Mouse (Mus musculus): Measurements from ENCODE around the gene Boc. TPM values are rescaled to one million over a fixed set of nuclear protein-coding genes. Genes with fewer than 3 reads are reported as not detected.

Boc gene
- 13.4 and 13.5 TPM in 2 replicates for polyA plus RNA-seq (2015; fragmentation: Nextera tagmentation; extraction: Ambion mirVana)

DNA sequence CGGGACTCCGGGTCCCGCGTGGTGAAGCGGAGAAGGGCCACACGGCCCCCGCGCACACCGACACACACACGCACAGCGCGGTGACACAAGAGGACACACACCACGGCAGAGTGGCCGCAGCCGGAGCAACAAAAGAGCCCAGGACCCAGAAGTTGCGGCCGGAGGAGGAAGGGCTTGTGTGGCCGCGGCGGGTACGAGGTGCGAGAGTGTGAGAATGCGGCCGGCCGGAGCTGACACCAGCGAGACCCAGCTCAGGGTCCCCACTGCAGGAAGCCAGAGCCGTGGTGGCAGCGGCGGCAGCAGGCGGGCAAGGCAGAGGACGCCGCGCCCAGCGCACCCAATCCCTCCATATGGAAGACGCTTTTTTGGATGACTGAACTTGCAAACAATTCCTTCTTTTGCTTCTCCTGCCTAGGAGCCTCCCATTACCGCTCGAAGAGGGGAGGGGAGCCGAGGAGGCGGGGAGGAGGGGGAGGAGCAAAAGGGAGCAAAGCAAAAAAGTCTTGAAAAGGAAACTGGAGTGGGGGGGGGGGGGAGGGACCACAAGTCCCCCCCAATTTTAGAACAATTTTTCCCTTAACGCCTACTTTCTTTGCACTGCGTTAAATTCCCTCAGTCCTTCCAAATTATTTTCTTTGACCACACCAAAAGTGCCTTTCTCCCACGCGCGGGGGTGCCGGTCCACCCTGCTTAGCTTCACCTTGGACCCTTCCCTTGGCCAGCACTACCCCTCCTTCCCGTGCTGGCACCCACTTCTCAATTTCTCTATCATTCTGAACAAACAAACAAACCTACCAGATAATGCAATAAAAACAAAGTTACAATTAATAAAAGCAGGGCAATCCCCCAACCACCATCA, at the start of gene Boc:
Boc (minus strand) TSS at position 427 of the 859 bp plus-strand sequence.
- Histone ChIP-seq H3K36me3 (ENCODE audit: insufficient read depth, low read length) (no peaks in the 10 kb centered on the region), H3K4me2 (ENCODE audit: low read length) (peak within 1 kb of the TSS; percentile 72), H3K27ac (peak within 1 kb of the TSS; percentile 91), H3K9me3 (replicated peaks; ENCODE audit: low read length) (no peaks in the 10 kb centered on the region), H3K27me3 (ENCODE audit: insufficient read depth, low read length) (no peaks in the 10 kb centered on the region), H3K9ac (ENCODE audit: low read depth, low read length) (peak within 1 kb of the TSS; percentile 83), H3K4me1 (replicated peaks; ENCODE audit: insufficient read depth, low read length) (peaks cover 14% of the 10 kb centered on the region), H3K4me3 (replicated peaks; ENCODE audit: low read depth, low read length) (peak within 1 kb of the TSS; percentile 87)
- no peak for TF ChIP-seq CTCF (IDR thresholded peaks at IDR 0.05; ENCODE audit: low read depth)
- DNase-seq (ENCODE audit: low spot score) (peak; percentile 94), ATAC-seq (replicated peaks; ENCODE audit: low FRiP score, low read depth) (peak; percentile 79)
- 0% methylated on average over 43 of the region's 46 CpGs for WGBS

DNA sequence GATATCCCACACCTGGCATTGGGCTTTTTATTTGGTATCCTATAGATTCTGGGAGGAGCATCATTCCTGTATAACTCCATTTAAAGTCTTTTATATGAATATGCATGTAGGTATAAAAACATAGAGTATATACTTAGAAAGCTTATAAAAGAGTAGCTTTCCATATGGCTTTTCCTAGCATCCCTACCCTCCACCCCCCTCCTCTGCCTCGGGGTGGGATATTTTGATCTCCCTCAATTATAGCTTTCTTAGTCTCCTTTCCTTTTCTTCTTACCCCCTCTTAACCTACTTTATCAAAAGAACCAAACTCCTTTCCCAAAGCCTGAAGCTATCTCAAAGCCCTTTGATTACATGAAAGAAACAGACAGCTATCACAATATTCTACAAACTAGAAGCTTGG, 47.9 kb upstream of the Boc start:
- Histone ChIP-seq H3K27ac (no peak overlapping the region), H3K4me2 (ENCODE audit: low read length) (no peak overlapping the region), H3K9me3 (replicated peaks; ENCODE audit: low read length) (no peaks in the 10 kb centered on the region), H3K9ac (ENCODE audit: low read depth, low read length) (no peak overlapping the region), H3K4me3 (replicated peaks; ENCODE audit: low read depth, low read length) (no peak overlapping the region), H3K36me3 (ENCODE audit: insufficient read depth, low read length) (no peaks in the 10 kb centered on the region), H3K4me1 (replicated peaks; ENCODE audit: insufficient read depth, low read length) (no peaks in the 10 kb centered on the region), H3K27me3 (ENCODE audit: insufficient read depth, low read length) (no peaks in the 10 kb centered on the region)
- ATAC-seq (replicated peaks; ENCODE audit: low FRiP score, low read depth) = no peak
- no peak for DNase-seq (ENCODE audit: low spot score)
- WGBS = 92% methylated on average over 1 of the region's 1 CpGs
- no peak for TF ChIP-seq CTCF (IDR thresholded peaks at IDR 0.05; ENCODE audit: low read depth)

DNA sequence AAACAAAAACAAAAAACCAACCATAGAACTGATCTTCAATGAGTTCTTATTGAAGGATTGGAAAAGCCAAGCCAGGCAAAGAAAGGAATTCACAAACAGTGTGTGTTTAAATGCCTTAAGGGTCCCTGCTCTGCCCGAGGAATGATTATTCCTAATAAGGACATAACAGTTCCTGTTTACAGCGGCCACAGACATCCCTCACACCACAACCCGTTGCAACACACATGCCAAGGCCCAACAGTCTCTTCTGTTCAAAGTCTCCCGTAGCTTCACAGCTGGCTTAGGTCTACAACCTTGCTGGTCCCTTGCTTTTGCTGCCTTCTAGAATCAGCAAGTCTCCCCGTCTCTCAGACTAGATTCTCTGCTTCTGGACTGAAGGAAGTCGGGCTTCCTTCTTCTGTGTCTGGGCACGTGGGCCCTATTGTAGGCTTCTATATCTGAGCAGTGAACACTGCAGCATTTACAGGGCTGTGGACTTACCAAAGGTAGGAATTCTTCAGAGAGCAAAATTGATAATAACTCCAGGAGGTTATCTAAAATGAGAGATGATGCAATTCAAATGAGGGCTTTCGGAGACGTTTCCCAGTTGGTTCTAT, 45.4 kb upstream of the Boc start:
- Histone ChIP-seq H3K9me3 (replicated peaks; ENCODE audit: low read length) (no peaks in the 10 kb centered on the region), H3K27me3 (ENCODE audit: insufficient read depth, low read length) (no peaks in the 10 kb centered on the region), H3K4me1 (replicated peaks; ENCODE audit: insufficient read depth, low read length) (no peaks in the 10 kb centered on the region), H3K36me3 (ENCODE audit: insufficient read depth, low read length) (no peaks in the 10 kb centered on the region), H3K27ac (no peak overlapping the region), H3K4me3 (replicated peaks; ENCODE audit: low read depth, low read length) (no peak overlapping the region), H3K9ac (ENCODE audit: low read depth, low read length) (no peak overlapping the region), H3K4me2 (ENCODE audit: low read length) (no peak overlapping the region)
- no peak for TF ChIP-seq CTCF (IDR thresholded peaks at IDR 0.05; ENCODE audit: low read depth)
- ATAC-seq (replicated peaks; ENCODE audit: low FRiP score, low read depth) = no peak
- WGBS = 53% methylated on average over 9 of the region's 9 CpGs
- peak; percentile 27 for DNase-seq (ENCODE audit: low spot score)

DNA sequence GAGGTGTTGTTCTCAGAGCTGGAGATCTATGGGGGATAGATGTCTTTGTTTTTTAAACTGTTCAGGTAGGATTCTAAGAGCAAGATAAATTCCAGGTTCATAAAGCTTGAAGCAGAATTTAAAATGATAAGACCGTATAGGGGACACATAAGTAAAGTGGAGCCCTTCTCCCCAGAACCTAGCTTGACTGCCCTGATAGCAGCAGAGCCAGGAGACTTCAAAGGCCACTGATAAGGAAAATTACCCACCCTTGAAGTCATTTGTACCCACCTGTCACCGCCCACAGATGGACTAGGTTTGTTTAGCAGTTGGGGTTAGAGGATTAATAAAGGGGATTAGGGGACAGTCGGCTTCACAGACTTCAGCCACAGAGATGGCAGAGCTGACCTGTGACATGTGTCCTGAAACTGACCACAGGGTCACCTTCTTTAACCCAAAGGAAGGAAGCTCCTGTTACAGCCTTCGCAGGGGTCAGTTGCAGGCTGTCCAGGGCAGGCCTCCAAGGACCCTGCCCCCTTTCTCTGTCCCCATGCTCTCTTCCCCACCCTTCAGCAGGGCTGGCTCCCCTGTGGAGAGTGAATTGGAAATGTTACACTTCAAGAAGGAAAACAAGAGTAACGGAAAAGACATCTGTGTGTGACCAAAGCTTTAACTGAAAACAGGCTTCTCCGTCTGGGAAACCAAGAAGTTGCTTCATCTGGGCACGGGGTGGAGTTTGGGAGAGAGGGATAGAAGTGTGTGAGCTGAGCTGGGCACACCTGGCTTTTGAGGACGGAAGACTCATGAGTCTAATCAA, 43.5 kb upstream of the Boc start:
- H3K9me3 ChIP-seq (replicated peaks; ENCODE audit: low read length) = no peaks in the 10 kb centered on the region
- no peak overlapping the region for H3K9ac ChIP-seq (ENCODE audit: low read depth, low read length)
- H3K36me3 ChIP-seq (ENCODE audit: insufficient read depth, low read length) = no peaks in the 10 kb centered on the region
- WGBS = 39% methylated on average over 8 of the region's 8 CpGs
- TF ChIP-seq CTCF (IDR thresholded peaks at IDR 0.05; ENCODE audit: low read depth) = no peak
- H3K27ac ChIP-seq = no peak overlapping the region
- no peak overlapping the region for H3K4me2 ChIP-seq (ENCODE audit: low read length)
- no peak overlapping the region for H3K4me3 ChIP-seq (replicated peaks; ENCODE audit: low read depth, low read length)
- no peaks in the 10 kb centered on the region for H3K4me1 ChIP-seq (replicated peaks; ENCODE audit: insufficient read depth, low read length)
- no peak for DNase-seq (ENCODE audit: low spot score)
- H3K27me3 ChIP-seq (ENCODE audit: insufficient read depth, low read length) = no peaks in the 10 kb centered on the region
- no peak for ATAC-seq (replicated peaks; ENCODE audit: low FRiP score, low read depth)

DNA sequence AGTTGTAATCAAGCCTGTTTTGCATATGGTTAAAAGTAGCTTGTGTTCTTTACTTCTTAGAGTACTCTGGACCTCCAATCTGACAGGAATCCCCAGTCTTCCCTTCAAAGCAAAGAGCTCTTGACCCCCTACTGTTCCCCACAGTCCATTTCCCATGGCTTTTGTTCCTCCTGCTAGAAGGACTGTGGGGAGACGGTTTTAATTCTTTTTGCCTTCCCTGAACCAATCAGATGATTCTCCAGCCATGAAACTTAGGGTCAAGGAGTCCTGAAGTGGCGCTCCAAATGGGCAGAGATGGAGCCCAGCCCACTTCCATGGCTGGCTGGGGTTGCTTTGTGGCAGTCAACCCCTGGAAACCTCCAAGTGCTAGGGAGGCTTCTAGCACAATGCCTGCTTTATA, 42.5 kb upstream of the Boc start:
- no peak for DNase-seq (ENCODE audit: low spot score)
- Histone ChIP-seq H3K36me3 (ENCODE audit: insufficient read depth, low read length) (no peaks in the 10 kb centered on the region), H3K9me3 (replicated peaks; ENCODE audit: low read length) (no peaks in the 10 kb centered on the region), H3K27ac (no peak overlapping the region), H3K27me3 (ENCODE audit: insufficient read depth, low read length) (no peaks in the 10 kb centered on the region), H3K9ac (ENCODE audit: low read depth, low read length) (no peak overlapping the region), H3K4me2 (ENCODE audit: low read length) (no peak overlapping the region), H3K4me3 (replicated peaks; ENCODE audit: low read depth, low read length) (no peak overlapping the region), H3K4me1 (replicated peaks; ENCODE audit: insufficient read depth, low read length) (no peaks in the 10 kb centered on the region)
- TF ChIP-seq CTCF (IDR thresholded peaks at IDR 0.05; ENCODE audit: low read depth) = no peak
- 41% methylated on average over 2 of the region's 2 CpGs for WGBS
- ATAC-seq (replicated peaks; ENCODE audit: low FRiP score, low read depth) = no peak

DNA sequence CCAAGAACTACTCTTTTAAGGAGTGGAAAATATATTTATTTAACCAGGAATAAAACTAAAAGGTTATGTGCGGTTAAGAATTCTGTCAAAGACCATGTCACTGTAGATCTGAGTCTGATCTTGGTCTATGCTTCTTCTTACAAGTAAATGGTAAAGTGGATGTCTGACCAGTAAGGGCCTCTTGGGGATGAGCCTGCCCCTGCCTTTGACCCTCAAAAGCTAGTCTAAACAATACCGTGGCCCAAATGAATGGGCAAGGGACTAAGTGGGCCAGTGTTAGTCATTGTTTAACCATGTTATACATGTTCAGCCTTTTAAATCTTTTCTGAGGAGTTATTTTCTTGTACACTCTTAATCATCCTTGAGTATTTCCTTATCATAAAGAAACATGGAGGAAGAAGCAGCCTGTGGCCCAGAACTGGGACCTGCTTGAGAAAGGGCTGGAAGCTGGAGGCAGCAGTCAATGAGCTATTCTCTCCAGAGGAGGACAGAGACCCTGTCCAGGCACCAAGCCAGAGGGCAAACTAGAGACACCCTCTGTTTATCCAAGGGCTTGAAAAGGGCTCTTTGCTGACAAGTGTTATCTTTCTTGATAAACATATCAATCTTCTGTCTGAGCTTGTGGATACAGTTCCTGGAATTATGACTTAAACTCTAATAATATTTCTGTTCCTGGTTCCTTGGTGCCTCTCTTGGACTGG, 38.6 kb upstream of the Boc start:
- Histone ChIP-seq H3K4me2 (ENCODE audit: low read length) (no peak overlapping the region), H3K9ac (ENCODE audit: low read depth, low read length) (no peak overlapping the region), H3K9me3 (replicated peaks; ENCODE audit: low read length) (no peaks in the 10 kb centered on the region), H3K27ac (no peak overlapping the region), H3K27me3 (ENCODE audit: insufficient read depth, low read length) (no peaks in the 10 kb centered on the region), H3K4me1 (replicated peaks; ENCODE audit: insufficient read depth, low read length) (no peaks in the 10 kb centered on the region), H3K36me3 (ENCODE audit: insufficient read depth, low read length) (no peaks in the 10 kb centered on the region), H3K4me3 (replicated peaks; ENCODE audit: low read depth, low read length) (no peak overlapping the region)
- 77% methylated on average over 2 of the region's 2 CpGs for WGBS
- DNase-seq (ENCODE audit: low spot score) (no peak), ATAC-seq (replicated peaks; ENCODE audit: low FRiP score, low read depth) (no peak)
- TF ChIP-seq CTCF (IDR thresholded peaks at IDR 0.05; ENCODE audit: low read depth) = no peak

Measured in kidney, postnatal 0 days (tissue).